Mouse (Mus musculus) embryonic facial prominence, embryonic 11.5 days (tissue): ENCODE results near the gene Fbf1. TPM values are rescaled to one million over a fixed set of nuclear protein-coding genes. Genes with fewer than 3 reads are reported as not detected.
A peak's percentile ranks its signal among the peaks of the same experiment; 100 is the strongest.

Experiments used
- ATAC-seq: fragments of 200-750 bp; cut with Nextera tagmentation; replicated peaks from 2 replicates; pipeline ENCODE4 v1.8.0; 2017; ENCODE audit warnings: low read depth; ENCODE audit not compliant: insufficient number of reproducible peaks, low FRiP score, low TSS enrichment
- DNase-seq: peaks from one replicate; pipeline ENCODE4 v3.0.0-alpha.2; 2015; ENCODE audit warnings: low spot score
- H3K27ac ChIP-seq: fragments of 300-500 bp; sonication (generic); replicated peaks from 2 replicates; pipeline ENCODE4 v1.5.1; 2014; ENCODE audit warnings: mild to moderate bottlenecking, low read depth, low read length, control low read depth
- H3K27me3 ChIP-seq: fragments of 300-500 bp; sonication (generic); 2 replicates; pipeline ENCODE4 v1.6.1; 2014; ENCODE audit warnings: mild to moderate bottlenecking, low read length, moderate library complexity, mixed read lengths; ENCODE audit not compliant: control insufficient read depth, insufficient read depth
- H3K36me3 ChIP-seq: fragments of 300-500 bp; sonication (generic); replicated peaks from 2 replicates; pipeline ENCODE4 v1.6.1; 2014; ENCODE audit warnings: low read depth, mild to moderate bottlenecking, low read length, moderate library complexity, mixed read lengths; ENCODE audit not compliant: control insufficient read depth, insufficient read depth
- H3K4me1 ChIP-seq: fragments of 300-500 bp; sonication (generic); 2 replicates; pipeline ENCODE4 v1.6.1; 2014; ENCODE audit warnings: low read length, mixed read lengths; ENCODE audit not compliant: control insufficient read depth, insufficient read depth
- H3K4me2 ChIP-seq: fragments of 300-500 bp; sonication (generic); 2 replicates; pipeline ENCODE4 v1.6.1; 2014; ENCODE audit warnings: low read depth, mild to moderate bottlenecking, control low read depth, low read length, moderate library complexity
- H3K4me3 ChIP-seq: fragments of 300-500 bp; sonication (generic); 2 replicates; pipeline ENCODE4 v1.5.1; 2014; ENCODE audit warnings: low read depth, low read length, control low read depth
- H3K9ac ChIP-seq: fragments of 300-500 bp; sonication (generic); replicated peaks from 2 replicates; pipeline ENCODE4 v1.6.1; 2014; ENCODE audit warnings: mild to moderate bottlenecking, control low read depth, low read length
- H3K9me3 ChIP-seq: fragments of 300-500 bp; sonication (generic); replicated peaks from 2 replicates; pipeline ENCODE4 v1.6.1; 2016; ENCODE audit warnings: mild to moderate bottlenecking, low read length, inconsistent platforms, mixed read lengths; ENCODE audit not compliant: control insufficient read depth
- WGBS: fragments of 180-500 bp; shearing (Covaris S2); extraction: QIAGEN DNeasy Blood & Tissue Kit; methylation state at CpG from one replicate; pipeline ENCODE4 v1.1.7; 2014; 5-methylcytosine and 5-hydroxymethylcytosine counted together
- polyA plus RNA-seq: library from polyadenylated mRNA; unstranded; fragments of >200 nt; fragmentation: Nextera tagmentation; extraction: Ambion mirVana; gene quantifications from 2 replicates; pipeline ENCODE4 v1.2.1, GENCODE M21; 2014

Fbf1 gene
- polyA plus RNA-seq, 1 experiment from 2014 or later = 20.3 TPM

DNA sequence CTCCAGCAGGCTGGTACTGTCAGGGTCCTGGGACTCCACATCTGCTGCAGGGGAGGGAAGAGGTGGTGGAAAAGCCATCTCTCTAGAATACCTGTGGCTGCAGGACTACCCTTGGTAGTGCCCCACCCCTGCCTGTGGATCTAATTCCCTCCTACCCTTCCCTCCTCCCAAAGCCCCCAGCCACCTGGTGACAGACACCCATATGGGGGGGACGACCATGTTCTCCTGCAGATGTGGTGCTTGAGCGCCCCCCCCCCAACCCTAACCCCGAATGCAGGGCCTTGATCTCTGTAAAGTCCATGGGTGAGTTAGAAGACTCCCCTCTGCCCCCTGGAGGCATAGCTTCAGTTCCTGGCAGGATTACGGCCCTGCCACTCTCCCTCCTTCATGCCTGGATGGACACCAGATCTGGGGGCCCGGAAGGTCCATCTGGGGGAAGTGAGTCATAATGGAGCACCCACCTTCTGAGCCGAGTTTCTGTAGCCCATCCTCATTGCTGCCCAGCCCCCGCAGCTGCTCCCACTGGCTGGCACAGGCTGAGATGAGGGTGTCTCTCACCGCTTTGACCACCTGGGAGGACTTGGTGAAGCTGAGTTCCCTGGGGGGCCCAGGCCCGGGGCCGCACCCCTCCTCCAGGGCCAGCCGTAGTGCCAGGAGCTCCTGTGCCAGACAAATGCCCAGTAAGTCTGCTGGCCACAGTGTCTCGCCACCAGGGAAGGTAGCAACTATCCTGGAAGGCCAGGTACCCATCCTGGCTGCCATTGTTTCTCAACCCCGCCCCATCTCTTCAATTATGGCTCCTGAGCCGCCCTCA is 60.8 kb downstream of the Fbf1 start:
- no peak overlapping the region for H3K9ac ChIP-seq
- H3K4me1 ChIP-seq = peaks cover 18% of the 10 kb centered on the region
- H3K9me3 ChIP-seq = no peaks in the 10 kb centered on the region
- peaks cover 53% of the 10 kb centered on the region for H3K27me3 ChIP-seq
- no peak overlapping the region for H3K4me3 ChIP-seq
- H3K27ac ChIP-seq = no peak overlapping the region
- no peak for ATAC-seq
- no peak overlapping the region for H3K4me2 ChIP-seq
- no peaks in the 10 kb centered on the region for H3K36me3 ChIP-seq
- no peak for DNase-seq
- WGBS = 14% methylated on average over 14 of the region's 14 CpGs

GRCm38 (mm10) chr11:116106154-116106962 is 61.6 kb downstream of the Fbf1 start:
- Histone ChIP-seq H3K36me3 (no peaks in the 10 kb centered on the region), H3K4me2 (peak overlapping the region; percentile 19), H3K27me3 (peaks cover 48% of the 10 kb centered on the region), H3K27ac (no peak overlapping the region), H3K4me1 (peaks cover 18% of the 10 kb centered on the region), H3K4me3 (0 out of 2 replicates have a peak overlapping the region, but pooled peaks have one; percentile 13), H3K9me3 (no peaks in the 10 kb centered on the region), H3K9ac (0 out of 2 replicates have a peak overlapping the region, but pooled peaks have one; percentile 37)
- DNase-seq (peak; percentile 48), ATAC-seq (no peak)
- WGBS = 18% methylated on average over 32 of the region's 32 CpGs

GRCm38 (mm10) chr11:116105065-116105464 is 62.9 kb downstream of the Fbf1 start:
- Histone ChIP-seq H3K36me3 (no peaks in the 10 kb centered on the region), H3K4me2 (no peak overlapping the region), H3K27ac (no peak overlapping the region), H3K4me3 (no peak overlapping the region), H3K27me3 (peaks cover 36% of the 10 kb centered on the region), H3K9me3 (no peaks in the 10 kb centered on the region), H3K9ac (no peak overlapping the region), H3K4me1 (peaks cover 16% of the 10 kb centered on the region)
- DNase-seq = no peak
- 90% methylated on average over 2 of the region's 2 CpGs for WGBS
- ATAC-seq = no peak

- 32% methylated on average over 14 of the region's 14 CpGs for WGBS
- Histone ChIP-seq H3K4me2 (peak overlapping the region; percentile 1; the same call in 1 of the 2 replicates), H3K9ac (peak overlapping the region; percentile 14; the same call in 1 of the 2 replicates), H3K27ac (peak overlapping the region; percentile 25; the same call in 1 of the 2 replicates), H3K9me3 (no peaks in the 10 kb centered on the region), H3K36me3 (no peaks in the 10 kb centered on the region), H3K27me3 (peaks cover 26% of the 10 kb centered on the region), H3K4me3 (no peak overlapping the region), H3K4me1 (peaks cover 10% of the 10 kb centered on the region)
- ATAC-seq = 0 out of 2 replicates have a peak, but pooled peaks have one; percentile 39
- peak; percentile 50 for DNase-seq
Observed at GRCm38 (mm10) chr11:116104006-116104646, 63.8 kb downstream of the Fbf1 start.

DNA sequence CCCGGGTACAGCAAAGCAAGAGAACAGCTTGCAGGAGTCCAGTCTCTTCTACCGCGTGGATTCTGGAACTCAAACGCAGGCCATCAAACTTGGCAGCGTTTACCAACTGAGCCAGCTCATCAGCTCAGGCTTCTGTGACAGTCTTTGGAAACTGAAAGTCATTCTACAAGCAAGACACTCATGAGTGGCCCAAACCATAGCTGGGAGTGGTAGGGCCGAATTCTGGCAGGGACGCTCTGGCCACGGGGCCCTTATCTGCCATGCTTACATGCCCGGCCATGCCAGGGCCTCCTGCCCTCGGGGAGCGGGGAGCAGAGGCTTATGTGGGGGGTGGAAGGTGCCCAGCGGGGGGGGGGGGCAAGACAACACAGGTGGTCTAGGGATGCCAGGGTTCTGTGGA is 64.4 kb downstream of the Fbf1 start:
- no peak overlapping the region for H3K27ac ChIP-seq
- no peak overlapping the region for H3K4me3 ChIP-seq
- H3K4me1 ChIP-seq = peaks cover 7% of the 10 kb centered on the region
- 74% methylated on average over 12 of the region's 12 CpGs for WGBS
- no peak for DNase-seq
- ATAC-seq = no peak
- H3K4me2 ChIP-seq = no peak overlapping the region
- H3K9ac ChIP-seq = no peak overlapping the region
- no peaks in the 10 kb centered on the region for H3K36me3 ChIP-seq
- no peaks in the 10 kb centered on the region for H3K9me3 ChIP-seq
- H3K27me3 ChIP-seq = peaks cover 21% of the 10 kb centered on the region

DNA sequence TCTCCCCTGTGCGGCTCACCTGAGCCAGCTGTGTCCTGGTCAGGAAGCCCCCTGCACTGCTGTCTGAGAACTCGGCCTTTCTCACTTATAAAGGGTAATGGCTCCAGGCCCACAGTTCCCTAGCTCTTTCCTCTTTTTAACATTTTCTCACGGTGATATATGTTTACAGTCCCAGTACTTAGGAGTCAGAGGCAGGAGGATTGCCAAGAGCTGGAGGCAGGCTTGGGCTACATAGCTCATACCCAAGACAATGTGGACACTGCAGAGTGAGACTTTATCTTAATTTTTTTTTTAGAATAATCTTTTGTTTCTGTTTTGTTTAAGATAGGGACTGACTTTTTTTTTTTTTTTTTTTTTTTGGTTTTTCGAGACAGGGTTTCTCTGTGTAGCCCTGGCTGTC is 65.5 kb downstream of the Fbf1 start:
- 55% methylated on average over 3 of the region's 4 CpGs for WGBS
- Histone ChIP-seq H3K9me3 (no peaks in the 10 kb centered on the region), H3K4me3 (no peak overlapping the region)

DNA sequence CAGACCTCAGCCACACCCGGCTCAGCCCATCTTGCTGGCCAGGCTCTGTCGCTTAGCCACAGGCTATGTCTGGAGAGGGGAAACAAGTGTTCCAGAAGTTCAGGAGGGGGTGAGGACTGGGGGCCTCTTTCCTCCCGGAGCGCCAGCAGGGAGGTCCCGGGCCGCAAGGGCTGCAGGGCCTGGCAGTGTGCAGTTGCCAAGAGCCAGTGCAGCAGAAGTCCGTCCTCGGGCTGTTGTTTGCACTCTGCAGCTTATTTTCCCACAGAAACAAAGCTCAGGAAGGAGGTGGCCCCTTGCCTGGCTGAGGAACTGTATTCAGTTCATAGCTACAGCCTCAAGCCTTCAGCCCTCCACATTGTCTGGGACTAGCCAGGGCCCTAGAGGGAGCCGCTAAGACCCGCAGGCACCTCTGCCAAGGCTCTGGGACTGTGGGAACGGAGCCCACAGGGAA is 66.0 kb downstream of the Fbf1 start:
- Histone ChIP-seq H3K36me3 (no peaks in the 10 kb centered on the region), H3K9me3 (no peaks in the 10 kb centered on the region), H3K9ac (peak overlapping the region; percentile 38; the same call in 1 of the 2 replicates), H3K4me1 (peaks cover 7% of the 10 kb centered on the region), H3K4me3 (no peak overlapping the region), H3K27ac (peak overlapping the region; percentile 31), H3K4me2 (no peak overlapping the region), H3K27me3 (peaks cover 6% of the 10 kb centered on the region)
- no peak for ATAC-seq
- peak; percentile 39 for DNase-seq
- WGBS = 25% methylated on average over 11 of the region's 11 CpGs

More for the DNA sequence above, 65.5 kb downstream of the Fbf1 start:
- ATAC-seq (no peak), DNase-seq (no peak)
- H3K4me1 ChIP-seq = peaks cover 7% of the 10 kb centered on the region
- H3K27ac ChIP-seq = peak overlapping the region; percentile 31; the same call in 1 of the 2 replicates
- no peak overlapping the region for H3K4me2 ChIP-seq
- H3K36me3 ChIP-seq = no peaks in the 10 kb centered on the region
- peak overlapping the region; percentile 38; the same call in 1 of the 2 replicates for H3K9ac ChIP-seq
- H3K27me3 ChIP-seq = peaks cover 11% of the 10 kb centered on the region
